Mouse (Mus musculus) myocyte (in vitro differentiated cells): ENCODE measurements around the gene Ilvbl.
"Not testable (repeated sequence)": the region's sequence is repeated elsewhere in the genome, so short reads cannot be mapped to it uniquely, and the experiment has no call there.

ENCODE experiments used
- E2F4 ChIP-seq: IDR thresholded peaks from one replicate; pipeline ENCODE4 v1.6.1; 2011; ENCODE audit warnings: mild to moderate bottlenecking, control low read depth, moderate library complexity; ENCODE audit not compliant: insufficient read depth
- MAX ChIP-seq: IDR thresholded peaks from one replicate; pipeline ENCODE4 v1.6.1; 2011; ENCODE audit warnings: low read depth, mild to moderate bottlenecking, control low read depth
- POLR2A ChIP-seq: IDR thresholded peaks from one replicate; pipeline ENCODE4 v1.6.1; 2011; ENCODE audit warnings: low read depth, mild to moderate bottlenecking, control low read depth, moderate library complexity; ENCODE audit not compliant: insufficient read length
- REST ChIP-seq: IDR thresholded peaks from one replicate; pipeline ENCODE4 v1.6.1; 2011; ENCODE audit warnings: mild to moderate bottlenecking, control low read depth, moderate library complexity; ENCODE audit not compliant: insufficient read depth, insufficient read length
- SRF ChIP-seq: IDR thresholded peaks from one replicate; pipeline ENCODE4 v1.6.1; 2011; ENCODE audit warnings: low read depth; ENCODE audit not compliant: control insufficient read depth, insufficient read length
- USF1 ChIP-seq: IDR thresholded peaks from one replicate; pipeline ENCODE4 v1.6.1; 2011; ENCODE audit warnings: low read depth, mild to moderate bottlenecking, control low read depth, moderate library complexity

- not testable (repeated sequence) for TF ChIP-seq POLR2A, MAX, E2F4, SRF, USF1, REST
These were observed 49.0 kb downstream of the Ilvbl start for GRCm38 (mm10) chr10:78623143-78623542.
